ENCODE assay signal across 8 mouse cellular contexts in genomic region chr12:85374561-85375272, GRCm38 (mm10). TPM values are rescaled to one million over a fixed set of nuclear protein-coding genes. Genes with fewer than 3 reads are reported as not detected.
DNase-seq lines count a peak whose midpoint lies in the region; ATAC-seq lines count a peak whose summit lies in the region.

TSS of gene Tmed10 (minus strand) at chr12:85374847.

- H3K9ac ChIP-seq in hindbrain, embryonic 14.5 days, result peak within 1 kb of the TSS; percentile 82

- H3K27me3 ChIP-seq in hindbrain, embryonic 14.5 days (ENCODE audit: control insufficient read depth, insufficient read depth, low read length), result no peaks in the 10 kb centered on the region

- ATAC-seq in hindbrain, embryonic 14.5 days (ENCODE audit: low FRiP score), result peak; percentile 96

- H3K4me3 ChIP-seq in hindbrain, embryonic 14.5 days (replicated peaks; ENCODE audit: low read length), result peak within 1 kb of the TSS; percentile 67

- peak; percentile 98 for DNase-seq in R1 (ENCODE audit: low read depth, low spot score)
- peak; percentile 88 to 90 for DNase-seq in cerebellum, postnatal 25 days
- peak; percentile 73 to 82 for DNase-seq in frontal cortex, postnatal 25 days (ENCODE audit: low spot score in 2 of 2)
- DNase-seq in hindbrain, embryonic 14.5 days (ENCODE audit: low spot score), result peak; percentile 93
- DNase-seq in layer of hippocampus, postnatal 36 days, result peak; percentile 88 to 89
- peak; percentile 97 for DNase-seq in lung, postnatal 36 days
- peak; percentile 98 for DNase-seq in retina, postnatal 1 day
- peak; percentile 64 to 86 for DNase-seq in urinary bladder, adult 18-20 months (ENCODE audit: low spot score in 2 of 2)

- peak within 1 kb of the TSS; percentile 54 for H3K4me2 ChIP-seq in hindbrain, embryonic 14.5 days (replicated peaks)

- peak within 1 kb of the TSS; percentile 82 for H3K27ac ChIP-seq in hindbrain, embryonic 14.5 days

- under 1% methylated on average over 36 of the region's 37 CpGs for WGBS in hindbrain, embryonic 14.5 days

- H3K9me3 ChIP-seq in hindbrain, embryonic 14.5 days (ENCODE audit: control insufficient read depth, low read length), result no peaks in the 10 kb centered on the region

- H3K4me1 ChIP-seq in hindbrain, embryonic 14.5 days (replicated peaks; ENCODE audit: control insufficient read depth, insufficient read depth, low read length), result peaks cover 19% of the 10 kb centered on the region

- no peaks in the 10 kb centered on the region for H3K36me3 ChIP-seq in hindbrain, embryonic 14.5 days (replicated peaks; ENCODE audit: control insufficient read depth, insufficient read depth)

RNA-seq across cellular contexts. Expression of gene Tmed10, which starts in this region (rescaled TPM):
- 234 and 256 TPM in 2 replicates for polyA plus RNA-seq in hindbrain, embryonic 14.5 days (2014; fragmentation: Nextera tagmentation; extraction: Ambion mirVana)
- total RNA-seq in layer of hippocampus, postnatal 36 days (2021), result 100 to 1,000 TPM; 162 to 167 TPM

Comparison
In these comparisons a context has a peak if more than half of its experiments do, and no peak if none do; other contexts are left out.
1. Peak in every context shown above with its lines: DNase-seq, ATAC-seq, H3K4me3 ChIP-seq and H3K27ac ChIP-seq.